Mouse (Mus musculus): ENCODE data around the gene Kap.

DNA sequence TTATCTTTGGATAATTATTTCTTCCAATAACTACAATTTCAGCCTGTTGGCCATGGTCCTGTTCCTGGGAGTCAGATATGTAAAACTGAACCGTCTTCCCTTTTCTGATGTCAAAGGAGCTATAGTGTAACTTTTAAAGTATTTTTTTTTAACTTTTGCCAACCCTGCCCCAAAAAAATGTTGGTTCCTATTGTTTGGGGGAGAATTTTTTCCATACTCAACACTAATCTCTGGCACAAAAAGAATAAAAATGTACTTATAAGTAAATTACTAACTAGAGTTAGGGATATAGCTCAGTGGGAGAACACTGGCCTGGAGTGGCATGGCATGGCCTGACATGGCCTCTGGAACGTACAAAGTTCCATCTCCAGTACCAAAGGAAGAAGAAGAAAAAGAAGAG, 2.3 kb upstream of the Kap start:
- no peak for TF ChIP-seq POLR2A (IDR thresholded peaks at IDR 0.05; ENCODE audit: borderline replicate concordance, control insufficient read depth, low read depth, low read length)
- TF ChIP-seq CTCF (IDR thresholded peaks at IDR 0.05; ENCODE audit: control insufficient read depth, insufficient read depth, low read length): no peak

Measured in bone marrow, adult 2 months (tissue).